Mouse (Mus musculus): ENCODE measurements around the gene Glmn.

DNA sequence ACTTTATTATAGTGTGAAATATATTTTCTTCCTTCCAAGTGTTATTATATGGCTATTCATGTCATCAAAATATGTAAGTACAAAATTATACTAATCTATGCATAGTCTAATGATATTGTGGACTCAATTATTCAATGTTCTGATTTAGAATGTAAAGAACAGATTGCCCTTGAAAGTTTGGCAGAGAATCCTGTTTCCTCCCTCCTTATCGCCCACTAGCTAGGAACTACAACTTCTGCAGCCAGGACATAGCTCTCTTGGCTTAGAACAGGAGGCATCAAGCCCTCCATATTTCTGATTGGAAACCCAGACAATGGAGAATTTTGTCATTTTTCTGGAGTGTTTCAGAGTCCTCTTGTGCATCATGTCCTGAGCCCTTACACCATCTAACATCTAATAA is 96.9 kb downstream of the Glmn start:
- TF ChIP-seq POLR2A (IDR thresholded peaks at IDR 0.05; ENCODE audit: borderline replicate concordance, extremely low read depth, insufficient read depth, insufficient read length, poor library complexity, severe bottlenecking): no peak
- TF ChIP-seq CTCF (IDR thresholded peaks at IDR 0.05; ENCODE audit: borderline replicate concordance, extremely low read depth, insufficient read depth, insufficient read length): no peak
